Mouse (Mus musculus) heart, adult 2 months (tissue): ENCODE measurements around the gene Mad1l1. TPM values are rescaled to one million over a fixed set of nuclear protein-coding genes. Genes with fewer than 3 reads are reported as not detected.

ENCODE experiments used
- DNase-seq, 2 experiments: peaks; one replicate each; pipeline ENCODE4 v3.0.0; 2021
- H3K27ac ChIP-seq: fragments of 200-600 bp; 2 replicates; pipeline ENCODE4 v1.8.1; 2022
- H3K27me3 ChIP-seq: fragments of 200-500 bp; 2 replicates; pipeline ENCODE4 v1.6.1; 2012; ENCODE audit warnings: mild to moderate bottlenecking, low read length, inconsistent platforms, mixed read lengths; ENCODE audit not compliant: control insufficient read depth, insufficient read depth
- H3K36me3 ChIP-seq: fragments of 200-500 bp; 2 replicates; pipeline ENCODE4 v1.6.1; 2012; ENCODE audit warnings: low read length, inconsistent platforms; ENCODE audit not compliant: control insufficient read depth, insufficient read depth
- H3K4me1 ChIP-seq: fragments of 200-500 bp; 2 replicates; pipeline ENCODE4 v1.6.1; 2011; ENCODE audit warnings: low read length; ENCODE audit not compliant: control insufficient read depth, insufficient read depth
- H3K4me3 ChIP-seq: fragments of 200-600 bp; 2 replicates; pipeline ENCODE4 v1.8.1; 2022
- H3K79me2 ChIP-seq: fragments of 200-500 bp; replicated peaks from 2 replicates; pipeline ENCODE4 v1.6.1; 2012; ENCODE audit warnings: mild to moderate bottlenecking, inconsistent platforms, low read length, moderate library complexity, mixed read lengths; ENCODE audit not compliant: control insufficient read depth, insufficient read depth
- H3K9ac ChIP-seq: fragments of 200-500 bp; 2 replicates; pipeline ENCODE4 v1.6.1; 2012; ENCODE audit warnings: low read depth, mild to moderate bottlenecking, control low read depth, inconsistent platforms, low read length, mixed read lengths
- CTCF ChIP-seq: fragments of 200-600 bp; IDR thresholded peaks from 2 replicates; pipeline ENCODE4 v1.8.1; 2022; ENCODE audit warnings: antibody characterized with exemption, mild to moderate bottlenecking, moderate library complexity
- EP300 ChIP-seq: fragments of 200-500 bp; IDR thresholded peaks from 2 replicates; pipeline ENCODE4 v1.6.1; 2011; ENCODE audit warnings: low read depth, low read length, control low read depth; ENCODE audit not compliant: insufficient read depth
- POLR2A ChIP-seq: fragments of 200-500 bp; IDR thresholded peaks from 2 replicates; pipeline ENCODE4 v1.6.1; 2011; ENCODE audit warnings: mild to moderate bottlenecking, low read depth, low read length, control low read depth; ENCODE audit not compliant: insufficient read depth
- WGBS: fragments of 180-500 bp; shearing (Covaris S2); methylation state at CpG from one replicate; pipeline ENCODE4 v1.1.7; 2018; 5-methylcytosine and 5-hydroxymethylcytosine counted together
- intact Hi-C: fragments of 180-260 bp; cut with DNase I; formaldehyde crosslinking; loops from one replicate; pipeline ENCODE4 v1.15.1; 2025
- polyA plus RNA-seq: library from polyadenylated mRNA; depleted of rRNA; stranded (reverse); fragments of >200 nt; gene quantifications from 2 replicates; pipeline ENCODE4 v1.2.3, GENCODE M21; 2012
- total RNA-seq, 2 experiments: library from RNA; stranded (reverse); gene quantifications; 2 replicates each; pipeline ENCODE4 v1.2.3; 2021

Gene Mad1l1
- total and polyA plus RNA-seq, 3 experiments = 9.4 to 12.2 (median 10.1) TPM

GRCm38 (mm10) chr5:140346050-140346449 lies 24.7 kb upstream of the Mad1l1 start:
- WGBS = 64% methylated on average over 1 of the region's 1 CpGs
- intact Hi-C loops = no loop called here
- TF ChIP-seq CTCF = no peak
- TF ChIP-seq POLR2A = no peak
- no peak for TF ChIP-seq EP300

GRCm38 (mm10) chr5:140345244-140345643 lies 23.9 kb upstream of the Mad1l1 start:
- Histone ChIP-seq H3K36me3 (no peaks in the 10 kb centered on the region), H3K9ac (no peak overlapping the region), H3K4me1 (no peaks in the 10 kb centered on the region), H3K27ac (no peak overlapping the region), H3K4me3 (no peak overlapping the region), H3K27me3 (no peaks in the 10 kb centered on the region), H3K79me2 (no peaks in the 10 kb centered on the region)
- WGBS = 91% methylated on average over 4 of the region's 4 CpGs
- intact Hi-C loops = no loop called here
- no peak for TF ChIP-seq EP300
- TF ChIP-seq POLR2A = no peak
- TF ChIP-seq CTCF = no peak
- no peak for DNase-seq

More at GRCm38 (mm10) chr5:140346050-140346449, 24.7 kb upstream of the Mad1l1 start:
- no peak overlapping the region for H3K9ac ChIP-seq
- no peaks in the 10 kb centered on the region for H3K79me2 ChIP-seq
- H3K27ac ChIP-seq = no peak overlapping the region
- H3K4me1 ChIP-seq = no peaks in the 10 kb centered on the region
- H3K27me3 ChIP-seq = no peaks in the 10 kb centered on the region
- no peak for DNase-seq
- H3K4me3 ChIP-seq = no peak overlapping the region
- H3K36me3 ChIP-seq = no peaks in the 10 kb centered on the region

GRCm38 (mm10) chr5:140342880-140343279 lies 21.5 kb upstream of the Mad1l1 start:
- Histone ChIP-seq H3K4me3 (no peak overlapping the region), H3K27ac (no peak overlapping the region), H3K27me3 (no peaks in the 10 kb centered on the region), H3K79me2 (no peaks in the 10 kb centered on the region), H3K9ac (no peak overlapping the region), H3K36me3 (no peaks in the 10 kb centered on the region), H3K4me1 (no peaks in the 10 kb centered on the region)
- peak; percentile 22; the same call in 1 of the 2 replicates for TF ChIP-seq CTCF
- no peak for TF ChIP-seq POLR2A
- TF ChIP-seq EP300 = no peak
- intact Hi-C loops = no loop called here
- DNase-seq = no peak
- WGBS = 84% methylated on average over 4 of the region's 4 CpGs

- WGBS = 75% methylated on average over 3 of the region's 3 CpGs
- H3K79me2 ChIP-seq = no peaks in the 10 kb centered on the region
- H3K4me1 ChIP-seq = no peaks in the 10 kb centered on the region
- no peak for DNase-seq
- TF ChIP-seq CTCF = no peak
- TF ChIP-seq POLR2A = no peak
- no peak for TF ChIP-seq EP300
- H3K27ac ChIP-seq = no peak overlapping the region
- no peaks in the 10 kb centered on the region for H3K27me3 ChIP-seq
- H3K36me3 ChIP-seq = no peaks in the 10 kb centered on the region
- H3K4me3 ChIP-seq = no peak overlapping the region
- H3K9ac ChIP-seq = no peak overlapping the region
- intact Hi-C loops = loop anchor here (5.0 kb wide), 1 partner anchor 72 kb away; no protein-coding TSS in a partner anchor
Observed at GRCm38 (mm10) chr5:140339836-140340235, 18.5 kb upstream of the Mad1l1 start.

GRCm38 (mm10) chr5:140338779-140339178 lies 17.4 kb upstream of the Mad1l1 start:
- WGBS = 94% methylated on average over 4 of the region's 4 CpGs
- no peak overlapping the region for H3K4me3 ChIP-seq
- no peaks in the 10 kb centered on the region for H3K4me1 ChIP-seq
- no peaks in the 10 kb centered on the region for H3K79me2 ChIP-seq
- H3K9ac ChIP-seq = no peak overlapping the region
- H3K27ac ChIP-seq = no peak overlapping the region
- TF ChIP-seq CTCF (0 out of 2 replicates have a peak, but pooled peaks have one; percentile 11), EP300 (no peak), POLR2A (no peak)
- no peaks in the 10 kb centered on the region for H3K27me3 ChIP-seq
- intact Hi-C loops = loop anchor here (5.0 kb wide), 1 partner anchor 74 kb away; no protein-coding TSS in a partner anchor
- DNase-seq = no peak
- no peaks in the 10 kb centered on the region for H3K36me3 ChIP-seq

- H3K4me1 ChIP-seq = no peaks in the 10 kb centered on the region
- WGBS = 80% methylated on average over 1 of the region's 1 CpGs
- H3K79me2 ChIP-seq = no peaks in the 10 kb centered on the region
- H3K4me3 ChIP-seq = no peak overlapping the region
- no peak overlapping the region for H3K9ac ChIP-seq
- H3K36me3 ChIP-seq = no peaks in the 10 kb centered on the region
- H3K27me3 ChIP-seq = no peaks in the 10 kb centered on the region
- TF ChIP-seq EP300 = no peak
- TF ChIP-seq CTCF = peak; percentile 97
- no peak for TF ChIP-seq POLR2A
- DNase-seq = no peak
- intact Hi-C loops = loop anchor here (1.0 to 5.0 kb wide), 2 partner anchors 76 to 498 kb away; no protein-coding TSS in a partner anchor
- no peak overlapping the region for H3K27ac ChIP-seq
Observed at GRCm38 (mm10) chr5:140336680-140337079, 15.3 kb upstream of the Mad1l1 start.
